Mouse (Mus musculus) testis, adult 2 months (tissue): Measurements from ENCODE around the gene Anks6. TPM values are rescaled to one million over a fixed set of nuclear protein-coding genes. Genes with fewer than 3 reads are reported as not detected.
A peak's percentile ranks its signal among the peaks of the same experiment; 100 is the strongest.

Experiments
- H3K27ac ChIP-seq: fragments of 200-500 bp; 2 replicates; pipeline ENCODE4 v1.5.1; 2012; ENCODE audit warnings: low read depth, low read length; ENCODE audit not compliant: control insufficient read depth, insufficient read depth
- H3K27me3 ChIP-seq: fragments of 200-500 bp; 2 replicates; pipeline ENCODE4 v1.6.1; 2012; ENCODE audit warnings: mild to moderate bottlenecking, low read length, moderate library complexity; ENCODE audit not compliant: control insufficient read depth, insufficient read depth
- H3K36me3 ChIP-seq: fragments of 200-500 bp; 2 replicates; pipeline ENCODE4 v1.6.1; 2012; ENCODE audit warnings: mild to moderate bottlenecking, low read length; ENCODE audit not compliant: control insufficient read depth, insufficient read depth
- H3K4me1 ChIP-seq: fragments of 200-500 bp; 2 replicates; pipeline ENCODE4 v1.6.1; 2012; ENCODE audit warnings: low read length; ENCODE audit not compliant: control insufficient read depth, insufficient read depth
- H3K4me3 ChIP-seq: fragments of 200-500 bp; 2 replicates; pipeline ENCODE4 v1.5.1; 2012; ENCODE audit warnings: low read depth, mild to moderate bottlenecking, low read length, moderate library complexity, mixed read lengths; ENCODE audit not compliant: control insufficient read depth
- CTCF ChIP-seq: fragments of 200-500 bp; IDR thresholded peaks from 2 replicates; pipeline ENCODE4 v1.5.1; 2012; ENCODE audit warnings: low read depth, mild to moderate bottlenecking, inconsistent platforms, low read length, moderate library complexity; ENCODE audit not compliant: control insufficient read depth, insufficient read depth, insufficient replicate concordance
- POLR2A ChIP-seq: fragments of 200-500 bp; IDR thresholded peaks from 2 replicates; pipeline ENCODE4 v1.6.1; 2012; ENCODE audit warnings: low read depth, mild to moderate bottlenecking, inconsistent platforms, low read length, moderate library complexity; ENCODE audit not compliant: control insufficient read depth
- polyA plus RNA-seq: library from polyadenylated mRNA; depleted of rRNA; stranded (reverse); fragments of >200 nt; gene quantifications from 2 replicates; pipeline ENCODE4 v1.2.3, GENCODE M21; 2012

Gene Anks6
- polyA plus RNA-seq, 1 experiment, result 4.3 TPM

DNA sequence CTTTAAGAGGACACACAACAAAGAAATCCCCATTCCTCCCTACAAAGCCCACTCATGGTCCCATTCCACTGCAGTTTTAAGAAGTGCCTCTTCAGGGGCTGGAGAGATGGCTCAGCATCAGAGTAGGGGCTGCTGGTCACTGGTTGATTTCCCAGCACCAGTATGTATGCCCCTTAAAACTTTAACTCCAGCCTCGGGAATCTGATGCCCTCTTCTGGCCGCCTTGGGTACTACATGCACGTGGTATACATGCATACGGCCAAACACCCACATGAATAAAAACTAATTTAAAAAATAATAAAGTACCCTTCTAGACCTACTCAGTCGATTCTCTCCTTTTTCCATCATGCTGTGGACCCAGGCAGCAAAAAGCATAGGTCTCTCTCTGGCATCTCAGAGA, 36.7 kb downstream of the Anks6 start:
- Histone ChIP-seq H3K27me3 (no peaks in the 10 kb centered on the region), H3K4me3 (no peak overlapping the region), H3K27ac (no peak overlapping the region), H3K4me1 (no peaks in the 10 kb centered on the region), H3K36me3 (no peaks in the 10 kb centered on the region)
- no peak for TF ChIP-seq POLR2A
- peak; percentile 50; the same call in 1 of the 2 replicates for TF ChIP-seq CTCF

DNA sequence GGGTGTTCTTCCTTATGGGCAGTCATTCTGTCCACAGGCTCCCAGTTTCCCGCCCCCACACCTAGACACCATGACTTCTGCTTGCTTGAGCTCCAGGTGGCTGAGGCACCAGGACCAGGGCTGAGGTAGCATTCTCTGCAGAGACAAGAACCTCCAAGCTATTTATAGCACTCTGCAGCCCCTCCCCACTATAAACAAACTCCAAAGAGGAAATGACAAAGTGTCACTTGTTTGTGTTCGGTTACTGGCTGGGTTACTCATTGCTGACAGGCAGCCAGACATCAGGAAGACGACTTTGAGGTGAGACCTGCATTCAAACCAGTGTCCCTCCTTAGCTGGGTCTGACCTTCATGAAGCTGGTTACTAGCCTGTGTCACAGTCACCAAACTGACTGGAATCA, 42.1 kb downstream of the Anks6 start:
- H3K4me3 ChIP-seq, result no peak overlapping the region
- no peaks in the 10 kb centered on the region for H3K36me3 ChIP-seq
- H3K27ac ChIP-seq, result no peak overlapping the region
- H3K4me1 ChIP-seq, result peaks cover 3% of the 10 kb centered on the region
- no peak for TF ChIP-seq POLR2A
- no peak for TF ChIP-seq CTCF
- H3K27me3 ChIP-seq, result no peaks in the 10 kb centered on the region

DNA sequence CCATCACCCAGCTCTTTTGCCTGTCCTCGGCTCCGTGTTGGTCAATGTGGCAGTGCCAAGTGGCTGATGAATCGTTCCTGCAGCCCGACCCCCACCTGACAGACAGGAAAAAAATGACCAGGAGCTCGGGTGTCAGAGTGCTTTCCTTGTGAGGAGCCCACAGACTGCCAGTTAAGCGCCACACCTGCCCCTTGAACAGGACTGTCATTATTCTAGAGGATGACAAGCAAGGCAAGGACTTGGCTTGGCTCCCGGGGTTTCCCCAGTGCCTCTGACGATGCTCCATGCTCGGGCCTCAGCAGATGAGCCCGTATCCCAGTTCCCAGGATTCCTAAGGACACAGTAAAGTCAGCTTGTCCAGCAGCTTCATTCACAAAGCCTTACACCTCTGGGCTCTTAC, 44.8 kb downstream of the Anks6 start:
- no peak overlapping the region for H3K27ac ChIP-seq
- no peak for TF ChIP-seq POLR2A
- no peak for TF ChIP-seq CTCF
- H3K36me3 ChIP-seq, result no peaks in the 10 kb centered on the region
- H3K4me1 ChIP-seq, result peaks cover 3% of the 10 kb centered on the region
- no peaks in the 10 kb centered on the region for H3K27me3 ChIP-seq
- H3K4me3 ChIP-seq, result no peak overlapping the region

DNA sequence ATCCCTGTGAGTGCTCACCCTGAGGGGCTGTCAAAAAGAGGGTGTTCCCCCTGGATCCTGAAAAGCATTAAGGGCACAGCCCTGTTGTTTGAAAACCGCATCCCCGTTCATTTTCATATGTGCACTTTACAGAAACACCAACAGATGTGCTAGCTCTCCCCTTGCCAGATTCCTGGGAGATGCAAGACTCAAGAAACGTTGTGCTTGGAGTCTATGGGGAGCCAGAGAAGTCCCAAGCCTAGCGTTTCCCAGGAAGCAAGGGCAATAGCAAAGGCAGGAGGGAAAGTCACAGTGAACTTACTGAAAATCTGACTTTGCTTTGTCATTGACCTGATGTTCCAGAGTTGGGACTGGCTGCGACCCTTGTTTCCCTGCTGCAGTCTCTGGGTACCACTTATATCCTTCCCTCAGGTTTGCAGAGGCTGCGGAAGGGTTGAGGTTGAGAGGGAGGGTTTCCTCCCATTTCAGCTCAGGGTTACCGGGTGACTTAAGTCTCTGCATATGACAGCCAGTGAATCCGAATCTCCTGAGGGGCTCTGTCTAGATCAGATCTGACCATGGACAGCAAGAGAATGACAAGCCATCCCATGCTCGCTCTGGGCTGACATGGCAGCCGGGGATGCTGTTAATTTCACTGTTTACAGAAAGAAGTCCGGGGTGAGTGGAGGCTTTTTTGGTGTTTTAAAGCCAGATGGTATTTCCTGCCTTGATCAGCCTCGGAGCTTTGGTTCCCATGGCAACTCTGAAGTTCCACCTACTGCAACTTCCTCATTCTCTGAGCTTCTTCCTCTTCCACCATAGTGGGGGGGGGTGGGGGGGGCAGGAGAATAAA, 46.6 kb downstream of the Anks6 start:
- no peak overlapping the region for H3K27ac ChIP-seq
- H3K36me3 ChIP-seq, result no peaks in the 10 kb centered on the region
- peak overlapping the region; percentile 43 for H3K4me3 ChIP-seq
- H3K27me3 ChIP-seq, result no peaks in the 10 kb centered on the region
- TF ChIP-seq POLR2A, result no peak
- H3K4me1 ChIP-seq, result peaks cover 3% of the 10 kb centered on the region

DNA sequence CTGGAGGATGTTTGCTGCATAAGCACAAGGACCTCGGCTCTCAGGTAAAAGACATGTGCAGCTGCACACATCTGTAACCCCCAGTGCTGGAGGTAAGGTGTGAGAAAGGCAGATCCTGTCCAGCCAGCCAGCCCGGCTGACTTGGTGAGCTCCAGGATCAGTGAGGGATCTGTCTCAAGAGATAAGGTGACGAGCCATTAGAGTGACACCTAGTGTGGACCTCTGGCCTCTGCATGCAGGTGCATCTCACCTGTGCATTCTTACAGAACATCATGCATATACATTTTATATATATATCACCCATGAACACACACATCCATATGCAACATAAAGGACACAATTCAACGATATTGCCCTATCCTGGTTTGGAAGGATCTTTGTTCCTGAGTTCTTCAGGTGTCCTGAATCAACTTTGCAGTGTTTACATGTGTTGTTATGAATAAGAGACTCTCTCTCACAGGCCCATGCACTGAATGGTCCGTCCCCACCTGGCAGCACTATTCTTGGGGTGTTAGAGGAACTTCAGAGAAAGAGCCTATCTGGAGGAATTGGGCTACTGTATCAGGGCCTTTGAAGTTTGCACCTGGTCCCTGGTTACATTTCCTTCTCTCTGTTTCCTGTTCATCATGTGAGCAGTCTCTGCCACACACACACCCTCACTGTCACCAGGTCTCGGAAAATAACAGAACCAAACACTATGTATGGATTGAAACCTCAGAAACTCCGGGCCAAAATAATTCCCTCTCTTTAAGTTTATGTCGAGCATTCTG, 56.4 kb downstream of the Anks6 start:
- Histone ChIP-seq H3K4me1 (no peaks in the 10 kb centered on the region), H3K27me3 (no peaks in the 10 kb centered on the region), H3K36me3 (no peaks in the 10 kb centered on the region), H3K4me3 (no peak overlapping the region), H3K27ac (no peak overlapping the region)
- TF ChIP-seq POLR2A (no peak), CTCF (no peak)

DNA sequence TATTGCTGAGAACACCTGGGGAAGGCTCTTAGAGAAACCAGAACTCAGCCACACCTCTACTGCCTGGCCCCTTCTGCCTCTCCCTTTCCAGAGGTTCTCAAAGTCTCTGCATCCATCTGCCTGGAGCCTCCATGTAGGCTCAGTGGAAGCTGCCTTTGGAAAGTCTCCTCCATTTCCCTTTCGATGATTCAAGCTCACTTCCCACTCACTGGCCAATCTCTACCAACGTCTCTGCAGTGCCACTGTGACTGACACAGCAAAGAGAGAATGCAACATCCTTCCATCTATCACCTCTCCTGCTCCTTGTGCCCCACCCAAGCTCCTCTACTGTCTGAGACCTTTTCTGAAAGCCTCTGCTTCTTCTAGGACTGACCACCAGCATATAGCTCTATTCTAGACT, 59.3 kb downstream of the Anks6 start:
- Histone ChIP-seq H3K36me3 (no peaks in the 10 kb centered on the region), H3K4me3 (no peak overlapping the region), H3K27ac (no peak overlapping the region), H3K27me3 (no peaks in the 10 kb centered on the region), H3K4me1 (no peaks in the 10 kb centered on the region)
- no peak for TF ChIP-seq CTCF
- no peak for TF ChIP-seq POLR2A

DNA sequence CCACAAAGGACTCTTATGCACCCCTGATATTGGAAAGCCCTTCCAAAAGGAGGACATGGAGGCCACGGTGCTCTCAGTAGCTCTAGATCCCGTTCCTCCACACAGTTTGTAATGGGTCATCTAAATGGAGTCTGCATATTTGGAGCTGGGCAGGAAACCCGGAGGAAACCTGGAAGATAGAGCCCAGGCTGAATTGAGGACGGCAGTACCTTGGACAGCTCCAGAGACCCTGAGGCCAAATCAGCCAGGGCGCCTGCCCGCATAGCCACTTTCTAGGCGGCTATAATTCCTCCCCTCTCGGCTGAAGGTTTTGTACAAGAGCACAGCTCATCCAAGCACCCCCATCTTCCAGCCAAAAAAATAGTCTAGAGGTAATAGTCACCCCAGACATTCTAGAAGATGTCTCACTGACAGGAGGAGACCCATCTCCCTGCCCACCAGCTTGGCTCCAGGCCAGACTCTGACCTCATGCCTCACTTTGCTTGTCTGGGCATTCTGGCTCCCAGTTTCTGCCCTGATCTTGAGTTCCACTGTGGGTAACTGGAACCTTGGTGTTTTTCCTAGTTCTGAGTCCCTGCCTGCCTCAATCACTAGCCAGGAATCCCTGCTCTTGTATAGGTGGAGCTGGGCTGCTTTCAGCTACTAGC, 64.3 kb downstream of the Anks6 start:
- Histone ChIP-seq H3K4me1 (peaks cover 9% of the 10 kb centered on the region), H3K27me3 (no peaks in the 10 kb centered on the region), H3K4me3 (no peak overlapping the region), H3K36me3 (no peaks in the 10 kb centered on the region), H3K27ac (no peak overlapping the region)
- no peak for TF ChIP-seq CTCF
- TF ChIP-seq POLR2A, result no peak
